Mouse (Mus musculus): ENCODE measurements around the gene Hunk.
A peak's percentile ranks its signal among the peaks of the same experiment; 100 is the strongest.

The Hunk gene

GRCm38 (mm10) chr16:90435231-90435630 lies 49.4 kb downstream of the Hunk start:
- no peak for DNase-seq (ENCODE audit: low read depth, low spot score)

GRCm38 (mm10) chr16:90437276-90437675 lies 51.5 kb downstream of the Hunk start:
- DNase-seq (ENCODE audit: low read depth, low spot score): no peak

- no peak for DNase-seq (ENCODE audit: low read depth, low spot score)
These were observed 53.7 kb downstream of the Hunk start for GRCm38 (mm10) chr16:90439493-90439892.

- no peak for DNase-seq (ENCODE audit: low read depth, low spot score)
These were observed 54.8 kb downstream of the Hunk start for GRCm38 (mm10) chr16:90440654-90441053.

GRCm38 (mm10) chr16:90442991-90443390 lies 57.2 kb downstream of the Hunk start:
- DNase-seq (ENCODE audit: low read depth, low spot score): no peak

- DNase-seq (ENCODE audit: low read depth, low spot score): no peak
These were observed 67.4 kb downstream of the Hunk start for GRCm38 (mm10) chr16:90453197-90453596.

GRCm38 (mm10) chr16:90456495-90457125 lies 70.8 kb downstream of the Hunk start:
- DNase-seq (ENCODE audit: low read depth, low spot score): no peak

- DNase-seq (ENCODE audit: low read depth, low spot score): no peak
These were observed 73.2 kb downstream of the Hunk start for GRCm38 (mm10) chr16:90458899-90459610.

GRCm38 (mm10) chr16:90461304-90461905 lies 75.6 kb downstream of the Hunk start:
- no peak for DNase-seq (ENCODE audit: low read depth, low spot score)

GRCm38 (mm10) chr16:90462728-90463275 lies 77.0 kb downstream of the Hunk start:
- no peak for DNase-seq (ENCODE audit: low read depth, low spot score)

GRCm38 (mm10) chr16:90465154-90465553 lies 79.3 kb downstream of the Hunk start:
- no peak for DNase-seq (ENCODE audit: low read depth, low spot score)

GRCm38 (mm10) chr16:90468286-90468685 lies 82.5 kb downstream of the Hunk start:
- no peak for DNase-seq (ENCODE audit: low read depth, low spot score)

- no peak for DNase-seq (ENCODE audit: low read depth, low spot score)
These were observed 90.0 kb downstream of the Hunk start for GRCm38 (mm10) chr16:90475701-90476229.

- no peak for DNase-seq (ENCODE audit: low read depth, low spot score)
These were observed 95.8 kb downstream of the Hunk start for GRCm38 (mm10) chr16:90481612-90482011.

GRCm38 (mm10) chr16:90483341-90483740 lies 97.5 kb downstream of the Hunk start:
- no peak for DNase-seq (ENCODE audit: low read depth, low spot score)

- no peak for DNase-seq (ENCODE audit: low read depth, low spot score)
These were observed 99.3 kb downstream of the Hunk start for GRCm38 (mm10) chr16:90485125-90485524.

- no peak for DNase-seq (ENCODE audit: low read depth, low spot score)
These were observed 99.8 kb downstream of the Hunk start for GRCm38 (mm10) chr16:90485599-90485998.

GRCm38 (mm10) chr16:90490066-90490465 lies 104.3 kb downstream of the Hunk start:
- DNase-seq (ENCODE audit: low read depth, low spot score): no peak

GRCm38 (mm10) chr16:90491898-90492499 lies 106.2 kb downstream of the Hunk start:
- no peak for DNase-seq (ENCODE audit: low read depth, low spot score)

GRCm38 (mm10) chr16:90496930-90497329 lies 111.1 kb downstream of the Hunk start:
- DNase-seq (ENCODE audit: low read depth, low spot score): no peak

- peak; percentile 30 for DNase-seq (ENCODE audit: low read depth, low spot score)
These were observed 112.1 kb downstream of the Hunk start for GRCm38 (mm10) chr16:90497749-90498464.

Measured in brain, embryonic 18.5 days (tissue).